In the genomic region with DNA sequence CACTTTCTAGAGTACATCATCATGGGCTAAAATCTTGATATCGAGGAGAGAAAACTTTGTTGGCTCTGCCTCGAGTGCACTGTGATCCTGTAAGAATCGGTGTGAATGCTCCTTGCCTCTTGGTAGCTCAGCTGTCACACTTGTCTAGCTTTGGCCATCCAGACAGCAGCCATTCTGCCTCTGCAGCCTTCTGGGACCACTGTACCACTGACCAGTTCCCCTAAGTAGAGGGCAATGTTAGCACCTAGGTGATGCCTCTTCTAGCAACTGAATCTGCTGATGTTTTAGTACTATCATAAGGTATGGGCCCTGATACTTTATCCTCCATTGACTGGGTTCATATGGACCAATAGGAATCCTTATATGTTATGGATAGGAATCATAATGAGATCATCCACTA, we compare ENCODE assay signal across 36 mouse cellular contexts. TPM values are rescaled to one million over a fixed set of nuclear protein-coding genes. Genes with fewer than 3 reads are reported as not detected.
"Had no signal": no experiment of that assay in that cellular context is flagged by ENCODE, and none has a peak within 500 bp of the region (broad histone marks: within the 10 kb centered on the region; RNA-seq: fewer than 3 reads in every experiment).

No protein-coding gene starts in this region.

- DNase-seq: heart, postnatal 10 days; heart, postnatal 14 days; heart, postnatal 4 days; kidney, adult 11 months; kidney, adult 18-20 months; kidney, adult 2 months; kidney, adult 8-10 months; kidney, adult 9 months; kidney, postnatal 10 days; kidney, postnatal 14 days; kidney, postnatal 25 days; kidney, postnatal 36 days; kidney, postnatal 4 days; layer of hippocampus, adult 9-11 months; layer of hippocampus, postnatal 36 days had no signal

- H3K9me3 ChIP-seq: heart, embryonic 10.5 days; heart, embryonic 12.5 days; heart, embryonic 13.5 days; heart, embryonic 15.5 days; hindbrain, embryonic 10.5 days; hindbrain, embryonic 12.5 days; hindbrain, embryonic 13.5 days; hindbrain, embryonic 15.5 days; intestine, embryonic 15.5 days; kidney, embryonic 15.5 days had no signal

- H3K27me3 ChIP-seq: heart, embryonic 12.5 days; heart, embryonic 15.5 days; hindbrain, embryonic 12.5 days; hindbrain, embryonic 13.5 days; hindbrain, embryonic 15.5 days; intestine, embryonic 15.5 days had no signal

- H3K4me3 ChIP-seq: heart, embryonic 10.5 days; heart, embryonic 12.5 days; heart, embryonic 13.5 days; heart, embryonic 15.5 days; hindbrain, embryonic 10.5 days; hindbrain, embryonic 12.5 days; hindbrain, embryonic 13.5 days; hindbrain, embryonic 15.5 days; intestine, embryonic 15.5 days; kidney, embryonic 15.5 days; layer of hippocampus, adult 2 months had no signal

- H3K27ac ChIP-seq: heart, embryonic 10.5 days; heart, embryonic 13.5 days; heart, embryonic 15.5 days; hindbrain, embryonic 10.5 days; hindbrain, embryonic 12.5 days; hindbrain, embryonic 13.5 days; hindbrain, embryonic 14.5 days; hindbrain, embryonic 15.5 days; hindbrain, postnatal 0 days; intestine, embryonic 15.5 days; kidney, embryonic 15.5 days; kidney, postnatal 0 days; layer of hippocampus, adult 2 months had no signal

- H3K36me3 ChIP-seq: heart, embryonic 10.5 days; heart, embryonic 12.5 days; heart, embryonic 13.5 days; heart, embryonic 15.5 days; hindbrain, embryonic 10.5 days; hindbrain, embryonic 12.5 days; hindbrain, embryonic 13.5 days; hindbrain, embryonic 15.5 days; intestine, embryonic 15.5 days; kidney, embryonic 15.5 days had no signal

- H3K4me2 ChIP-seq: heart, embryonic 11.5 days; heart, embryonic 12.5 days; heart, embryonic 13.5 days; heart, embryonic 15.5 days; hindbrain, embryonic 12.5 days; hindbrain, embryonic 13.5 days; hindbrain, embryonic 14.5 days; hindbrain, embryonic 15.5 days; intestine, embryonic 15.5 days; kidney, embryonic 15.5 days had no signal

- H3K9ac ChIP-seq: heart, embryonic 12.5 days; heart, embryonic 13.5 days; heart, embryonic 15.5 days; hindbrain, embryonic 12.5 days; hindbrain, embryonic 13.5 days; hindbrain, embryonic 14.5 days; hindbrain, embryonic 15.5 days; intestine, embryonic 15.5 days; kidney, embryonic 15.5 days had no signal

- H3K4me1 ChIP-seq: intestine, embryonic 15.5 days had no signal

- ATAC-seq: hindbrain, embryonic 16.5 days; hindbrain, postnatal 0 days; inflammation-experienced regulatory T-cells, adult 6 months; intestine, embryonic 15.5 days; intestine, embryonic 16.5 days; intestine, postnatal 0 days had no signal

RNA-seq across cellular contexts. Expression of a gene that starts 54.4 kb away (rescaled TPM):
- polyA plus RNA-seq: heart, embryonic 13.5 days; heart, embryonic 14.5 days; heart, postnatal 0 days; inflammation-experienced regulatory T-cells, adult 6 months had no signal
